Mouse (Mus musculus): ENCODE results near the gene 4933411K16Rik.
A peak's percentile ranks its signal among the peaks of the same experiment; 100 is the strongest.
"Not testable (repeated sequence)": the region's sequence is repeated elsewhere in the genome, so short reads cannot be mapped to it uniquely, and the experiment has no call there.

4933411K16Rik gene

GRCm38 (mm10) chr19:42079006-42079405 lies 27.0 kb downstream of the 4933411K16Rik start:
- no peak for DNase-seq (ENCODE audit: low spot score)

- no peak for DNase-seq (ENCODE audit: low spot score)
These were observed 27.9 kb downstream of the 4933411K16Rik start for GRCm38 (mm10) chr19:42079950-42080349.

- DNase-seq (ENCODE audit: low spot score) = no peak
These were observed 28.4 kb downstream of the 4933411K16Rik start for GRCm38 (mm10) chr19:42080469-42080868.

GRCm38 (mm10) chr19:42081613-42082012 lies 29.6 kb downstream of the 4933411K16Rik start:
- not testable (repeated sequence) for DNase-seq (ENCODE audit: low spot score)

- DNase-seq (ENCODE audit: low spot score) = no peak
These were observed 33.6 kb downstream of the 4933411K16Rik start for GRCm38 (mm10) chr19:42085690-42086089.

- DNase-seq (ENCODE audit: low spot score) = peak; percentile 97
These were observed 34.1 kb downstream of the 4933411K16Rik start, which contains the start of gene Morn4 for GRCm38 (mm10) chr19:42086166-42086565. TSS of gene Morn4 (minus strand) at chr19:42086357.

GRCm38 (mm10) chr19:42089103-42089747 lies 37.2 kb downstream of the 4933411K16Rik start:
- peak; percentile 76 for DNase-seq (ENCODE audit: low spot score)

GRCm38 (mm10) chr19:42089748-42090595 lies 37.9 kb downstream of the 4933411K16Rik start, which contains the start of gene Pi4k2a:
TSS of gene Pi4k2a (plus strand) at chr19:42090470.
- peak; percentile 100 for DNase-seq (ENCODE audit: low spot score)

GRCm38 (mm10) chr19:42090637-42091141 lies 38.6 kb downstream of the 4933411K16Rik start:
- peak; percentile 51 for DNase-seq (ENCODE audit: low spot score)

- no peak for DNase-seq (ENCODE audit: low spot score)
These were observed 47.4 kb downstream of the 4933411K16Rik start for GRCm38 (mm10) chr19:42099406-42099805.
